Mouse (Mus musculus): ENCODE results near the gene Gm20388.

Gm20388 gene

GRCm38 (mm10) chr8:120044907-120045306, 134.3 kb downstream of the Gm20388 start:
- no peak for DNase-seq (ENCODE audit: low spot score)

- no peak for DNase-seq (ENCODE audit: low spot score)
These were observed 134.8 kb downstream of the Gm20388 start for GRCm38 (mm10) chr8:120045471-120045870.

GRCm38 (mm10) chr8:120046258-120047020, 135.8 kb downstream of the Gm20388 start:
- DNase-seq (ENCODE audit: low spot score): no peak

- no peak for DNase-seq (ENCODE audit: low spot score)
These were observed 139.3 kb downstream of the Gm20388 start for GRCm38 (mm10) chr8:120049949-120050348.

DNA sequence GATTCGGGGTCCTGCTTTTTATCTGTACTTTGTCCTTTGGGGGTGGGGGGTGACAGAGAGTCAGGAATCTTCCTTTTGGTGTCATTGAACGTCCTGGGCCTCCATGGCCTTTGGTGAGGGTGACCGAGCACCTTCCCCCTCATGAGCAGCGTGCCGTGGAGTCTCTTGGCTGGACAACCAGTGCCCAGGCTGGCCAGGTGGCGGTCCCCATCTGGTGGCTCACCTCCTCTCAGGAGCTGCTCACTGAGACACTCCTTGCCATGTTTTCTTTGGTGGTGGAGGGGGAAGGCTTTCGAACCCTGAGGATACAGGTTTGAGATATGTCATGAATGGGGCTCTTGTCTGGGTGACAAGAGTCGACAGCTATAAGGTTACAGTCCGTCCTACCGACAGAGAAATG, 139.7 kb downstream of the Gm20388 start:
- no peak for DNase-seq (ENCODE audit: low spot score)

GRCm38 (mm10) chr8:120051006-120051405, 140.4 kb downstream of the Gm20388 start:
- DNase-seq (ENCODE audit: low spot score): peak; percentile 44

GRCm38 (mm10) chr8:120051908-120052307, 141.3 kb downstream of the Gm20388 start:
- DNase-seq (ENCODE audit: low spot score): no peak

DNA sequence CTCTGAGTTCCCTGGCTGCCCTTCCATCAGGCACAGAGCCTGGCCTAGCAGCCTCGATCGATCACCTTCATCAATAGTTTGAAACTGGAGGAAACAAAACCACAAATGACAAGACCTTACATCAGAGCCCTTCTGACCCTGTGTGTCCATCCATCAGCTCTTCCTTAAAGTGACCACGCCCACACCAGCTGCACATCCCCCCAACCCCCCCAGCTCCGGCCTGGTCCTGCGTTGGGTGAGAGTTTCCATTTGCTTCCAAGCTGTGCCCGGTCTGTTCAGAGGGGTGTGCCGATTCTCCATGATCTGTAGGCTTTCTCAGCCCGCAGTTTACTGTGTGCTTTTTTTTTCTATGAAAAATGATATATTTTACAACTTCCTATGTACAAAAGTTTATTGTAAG, 141.7 kb downstream of the Gm20388 start:
- DNase-seq (ENCODE audit: low spot score): no peak

GRCm38 (mm10) chr8:120054833-120055232, 144.2 kb downstream of the Gm20388 start:
- DNase-seq (ENCODE audit: low spot score): no peak

GRCm38 (mm10) chr8:120057078-120057477, 146.4 kb downstream of the Gm20388 start:
- no peak for DNase-seq (ENCODE audit: low spot score)

DNA sequence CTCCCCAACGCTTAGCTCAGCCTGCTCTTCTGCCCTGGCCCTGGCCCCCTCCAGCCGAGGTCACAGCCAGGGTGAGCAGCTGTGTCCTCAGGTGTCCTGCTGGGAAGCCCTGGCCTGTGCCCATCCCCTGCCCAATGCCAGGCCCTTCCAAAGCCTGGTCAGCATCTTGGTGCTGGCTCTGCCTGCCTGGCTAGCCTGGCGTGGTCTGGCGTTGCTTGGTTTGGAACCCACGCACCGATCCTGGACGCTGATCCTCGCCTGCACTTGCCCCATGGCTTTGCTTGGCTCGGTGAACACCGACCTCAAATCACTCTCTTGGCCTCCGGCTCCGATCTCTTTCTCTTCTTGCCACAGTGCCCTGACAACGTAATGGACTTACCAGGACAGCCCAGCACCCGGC, 152.1 kb downstream of the Gm20388 start:
- no peak for DNase-seq (ENCODE audit: low spot score)

DNA sequence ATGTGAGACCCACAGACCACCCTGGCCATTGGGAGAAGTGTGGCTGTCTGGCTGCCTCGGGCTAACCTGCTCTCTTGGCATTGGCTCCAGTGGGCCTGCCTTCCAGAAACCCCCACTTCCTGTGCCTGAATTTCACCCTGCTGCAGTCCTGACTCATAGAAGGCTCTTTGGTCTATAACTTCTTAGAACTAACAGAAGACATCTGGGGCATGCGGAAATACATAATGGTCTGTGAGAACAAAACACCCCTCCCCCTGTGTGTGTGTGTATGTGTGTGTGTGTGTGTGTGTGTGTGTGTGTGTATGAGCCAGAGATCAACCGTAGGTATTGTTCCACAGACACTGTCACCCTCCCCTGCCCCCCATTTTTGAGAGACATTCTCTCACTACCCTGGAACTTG, 152.7 kb downstream of the Gm20388 start:
- no peak for DNase-seq (ENCODE audit: low spot score)

DNA sequence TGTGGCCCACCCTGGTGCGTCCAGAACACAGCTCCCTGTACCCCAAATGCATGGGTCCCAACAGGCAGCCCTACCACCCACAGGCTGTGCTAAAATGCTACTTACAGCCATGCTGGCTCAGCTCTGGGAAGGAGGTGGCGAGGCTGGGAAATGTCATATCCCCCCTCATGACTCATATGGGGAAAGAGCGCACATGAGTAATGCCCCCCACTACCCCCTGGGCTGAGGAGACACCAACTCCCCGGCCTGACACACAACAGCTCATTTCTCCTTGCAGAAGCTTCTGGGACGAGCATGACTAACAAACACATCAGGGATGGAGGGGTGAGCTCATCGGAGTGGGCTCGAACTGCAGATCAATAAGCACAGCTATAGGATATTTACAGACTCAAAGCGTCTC, 155.0 kb downstream of the Gm20388 start:
- DNase-seq (ENCODE audit: low spot score): no peak

GRCm38 (mm10) chr8:120066226-120066625, 155.6 kb downstream of the Gm20388 start:
- DNase-seq (ENCODE audit: low spot score): no peak

DNA sequence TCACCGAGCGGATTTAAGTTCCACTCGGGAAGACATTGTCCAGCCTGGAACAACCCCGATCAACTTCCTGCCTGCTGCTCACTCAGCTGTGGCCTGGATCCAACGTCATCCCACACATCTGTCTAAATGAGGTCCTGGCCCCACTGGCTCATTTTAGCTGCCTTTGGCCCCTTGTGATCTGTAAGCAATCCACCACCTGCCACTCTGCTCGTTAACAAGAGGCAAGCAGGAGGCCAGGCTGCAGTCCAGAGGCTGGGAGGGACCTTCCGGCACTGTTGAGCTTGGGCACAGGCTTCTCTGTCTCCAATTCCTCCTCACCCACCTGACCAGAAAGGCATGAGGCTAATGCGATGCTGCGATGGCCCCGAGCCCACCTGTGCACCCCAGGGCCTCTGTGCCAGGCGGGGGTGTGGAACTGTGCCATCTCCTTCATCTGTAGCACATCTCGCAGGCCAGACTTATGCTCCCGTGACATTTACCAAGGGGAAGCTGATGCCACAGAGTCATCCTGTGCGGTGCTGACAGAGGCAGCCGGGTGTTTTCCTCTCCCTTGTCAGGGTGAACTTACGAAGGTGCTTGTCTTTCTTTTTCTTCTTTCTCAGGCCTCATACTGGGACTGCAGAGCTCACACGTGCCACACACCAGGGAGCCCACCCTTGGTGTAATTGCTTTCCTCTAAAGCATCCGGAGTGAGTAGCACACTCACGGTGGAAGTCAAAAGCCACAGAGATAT, 157.5 kb downstream of the Gm20388 start:
- no peak for DNase-seq (ENCODE audit: low spot score)

GRCm38 (mm10) chr8:120071684-120072083, 161.0 kb downstream of the Gm20388 start:
- DNase-seq (ENCODE audit: low spot score): peak; percentile 93

GRCm38 (mm10) chr8:120072259-120072658, 161.6 kb downstream of the Gm20388 start:
- no peak for DNase-seq (ENCODE audit: low spot score)

GRCm38 (mm10) chr8:120072827-120073226, 162.2 kb downstream of the Gm20388 start:
- DNase-seq (ENCODE audit: low spot score): no peak

- no peak for DNase-seq (ENCODE audit: low spot score)
These were observed 163.9 kb downstream of the Gm20388 start for GRCm38 (mm10) chr8:120074516-120074915.

- DNase-seq (ENCODE audit: low spot score): no peak
These were observed 164.7 kb downstream of the Gm20388 start for GRCm38 (mm10) chr8:120075347-120075746.

GRCm38 (mm10) chr8:120078080-120078479, 167.4 kb downstream of the Gm20388 start:
- DNase-seq (ENCODE audit: low spot score): peak; percentile 86

DNA sequence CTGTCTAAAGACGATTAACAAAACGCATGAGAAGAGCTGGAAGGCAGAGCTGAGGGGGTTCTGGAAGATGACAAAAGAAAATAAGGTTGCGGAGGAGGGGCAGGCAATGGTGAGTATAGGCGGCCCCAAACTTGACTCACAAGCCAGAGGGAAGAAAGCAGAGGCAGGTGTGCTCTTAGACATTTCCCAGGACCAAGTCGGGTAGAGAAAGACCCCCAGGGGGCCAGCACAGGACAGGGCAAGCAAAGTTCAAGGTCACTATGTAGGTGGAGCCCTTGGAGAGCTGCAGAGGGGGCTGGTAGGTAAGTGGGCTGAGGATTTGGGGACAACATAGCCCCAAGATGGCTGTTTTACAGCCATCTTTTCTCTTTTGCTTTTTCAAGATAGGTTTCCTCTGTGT, 168.7 kb downstream of the Gm20388 start:
- DNase-seq (ENCODE audit: low spot score): no peak

- DNase-seq (ENCODE audit: low spot score): no peak
These were observed 172.6 kb downstream of the Gm20388 start for GRCm38 (mm10) chr8:120083261-120083660.

Measured in retina, embryonic 14.5 days (tissue).